Mouse (Mus musculus) CH12.LX (cell line): Measurements from ENCODE around the gene Arrb1.

Experiments
- CTCF ChIP-seq, 2 experiments: IDR thresholded peaks in 1 of 2; conservative IDR thresholded peaks in 1 of 2; 2 replicates each; pipeline ENCODE4 v1.5.1; 2011 to 2012; ENCODE audit warnings: low read depth in 2 of 2, low read length in 2 of 2, improper control_type of control experiment in 1 of 2, inconsistent platforms in 1 of 2, mild to moderate bottlenecking in 1 of 2, moderate library complexity in 1 of 2
- ETS1 ChIP-seq: conservative IDR thresholded peaks from 2 replicates; pipeline ENCODE4 v1.6.1; 2012; ENCODE audit warnings: low read depth, mild to moderate bottlenecking, inconsistent platforms, low read length, improper control_type of control experiment, moderate library complexity
- HCFC1 ChIP-seq: IDR thresholded peaks from 2 replicates; pipeline ENCODE4 v1.6.1; 2012; ENCODE audit warnings: low read depth, mild to moderate bottlenecking, inconsistent platforms, low read length, improper control_type of control experiment
- KAT2A ChIP-seq: IDR thresholded peaks from 2 replicates; pipeline ENCODE4 v1.6.1; 2012; ENCODE audit warnings: low read length, improper control_type of control experiment, inconsistent platforms; ENCODE audit not compliant: insufficient replicate concordance
- MAZ ChIP-seq: IDR thresholded peaks from 2 replicates; pipeline ENCODE4 v1.6.1; 2012; ENCODE audit warnings: low read depth, mild to moderate bottlenecking, inconsistent platforms, low read length, improper control_type of control experiment, moderate library complexity
- MYC ChIP-seq: IDR thresholded peaks from 2 replicates; pipeline ENCODE4 v1.6.1; 2011; ENCODE audit warnings: low read depth, mild to moderate bottlenecking, improper control_type of control experiment, low read length
- POLR2A ChIP-seq: IDR thresholded peaks from 2 replicates; pipeline ENCODE4 v1.6.1; 2011; ENCODE audit warnings: low read depth, mild to moderate bottlenecking, improper control_type of control experiment, low read length
- ZC3H11A ChIP-seq: IDR thresholded peaks from 2 replicates; pipeline ENCODE4 v1.6.1; 2012; ENCODE audit warnings: low read depth, mild to moderate bottlenecking, inconsistent platforms, low read length, improper control_type of control experiment

- TF ChIP-seq ZC3H11A: no peak
- no peak for TF ChIP-seq ETS1
- no peak for TF ChIP-seq KAT2A
- TF ChIP-seq MYC: no peak
- TF ChIP-seq POLR2A: no peak
- TF ChIP-seq MAZ: no peak
- no peak for TF ChIP-seq CTCF (conservative IDR thresholded peaks at IDR 0.05 in 1 of 2, IDR thresholded peaks at IDR 0.05 in 1 of 2; ENCODE audit: low read depth in 2 of 2, low read length in 2 of 2)
- TF ChIP-seq HCFC1: no peak
Measured at GRCm38 (mm10) chr7:99582306-99582705, 47.0 kb downstream of the Arrb1 start.
